Mouse (Mus musculus) left cerebral cortex, adult 8-10 months (tissue): Measurements from ENCODE around the gene Gadd45a. TPM values are rescaled to one million over a fixed set of nuclear protein-coding genes. Genes with fewer than 3 reads are reported as not detected.
A peak's percentile ranks its signal among the peaks of the same experiment; 100 is the strongest.

Experiments used
- DNase-seq, 2 experiments: peaks; one replicate each; pipeline ENCODE4 v3.0.0; 2022; ENCODE audit warnings: low spot score in 2 of 2
- total RNA-seq, 4 experiments: library from RNA; stranded (reverse); gene quantifications; 2 replicates each; pipeline ENCODE4 v1.2.4; 2022

Gadd45a gene
- 10 to 100 TPM in 1 of 4 experiments, 1 to 10 TPM in 3; 6.9 to 10.0 (median 8.6) TPM for total RNA-seq

- DNase-seq, result peak; percentile 76 to 89
Measured at GRCm38 (mm10) chr6:67036837-67037628, at the start of gene Gadd45a. TSS of gene Gadd45a (minus strand) at chr6:67037457.

GRCm38 (mm10) chr6:67085850-67086437, 48.7 kb upstream of the Gadd45a start:
- DNase-seq, result no peak

- DNase-seq, result no peak
Measured at GRCm38 (mm10) chr6:67084465-67084864, 47.2 kb upstream of the Gadd45a start.

GRCm38 (mm10) chr6:67081141-67081540, 43.9 kb upstream of the Gadd45a start:
- no peak for DNase-seq

GRCm38 (mm10) chr6:67078076-67078475, 40.8 kb upstream of the Gadd45a start:
- DNase-seq, result no peak

- DNase-seq, result no peak
Measured at GRCm38 (mm10) chr6:67077477-67077876, 40.2 kb upstream of the Gadd45a start.

- DNase-seq, result no peak
Measured at GRCm38 (mm10) chr6:67076348-67076747, 39.1 kb upstream of the Gadd45a start.

GRCm38 (mm10) chr6:67074868-67075267, 37.6 kb upstream of the Gadd45a start:
- DNase-seq, result no peak

- no peak for DNase-seq
Measured at GRCm38 (mm10) chr6:67073929-67074328, 36.7 kb upstream of the Gadd45a start.

GRCm38 (mm10) chr6:67073446-67073845, 36.2 kb upstream of the Gadd45a start:
- no peak for DNase-seq

- DNase-seq, result no peak
Measured at GRCm38 (mm10) chr6:67071615-67072014, 34.4 kb upstream of the Gadd45a start.

- DNase-seq, result no peak
Measured at GRCm38 (mm10) chr6:67069800-67070315, 32.6 kb upstream of the Gadd45a start.

- DNase-seq, result no peak
Measured at GRCm38 (mm10) chr6:67069219-67069762, 32.0 kb upstream of the Gadd45a start.

- no peak for DNase-seq
Measured at GRCm38 (mm10) chr6:67060057-67060456, 22.8 kb upstream of the Gadd45a start.

- no peak for DNase-seq
Measured at GRCm38 (mm10) chr6:67057991-67058696, 20.9 kb upstream of the Gadd45a start.

GRCm38 (mm10) chr6:67057574-67057973, 20.3 kb upstream of the Gadd45a start:
- DNase-seq, result no peak

GRCm38 (mm10) chr6:67056889-67057564, 19.8 kb upstream of the Gadd45a start:
- DNase-seq, result no peak

GRCm38 (mm10) chr6:67056108-67056888, 19.0 kb upstream of the Gadd45a start:
- no peak for DNase-seq

- no peak for DNase-seq
Measured at GRCm38 (mm10) chr6:67050063-67050462, 12.8 kb upstream of the Gadd45a start.

GRCm38 (mm10) chr6:67049695-67050038, 12.4 kb upstream of the Gadd45a start:
- no peak for DNase-seq
